Mouse (Mus musculus) bone marrow, adult 2 months (tissue): ENCODE data around the gene Pwwp2a. TPM values are rescaled to one million over a fixed set of nuclear protein-coding genes. Genes with fewer than 3 reads are reported as not detected.

ENCODE experiments used
- H3K27ac ChIP-seq: fragments of 200-500 bp; 2 replicates; pipeline ENCODE4 v1.5.1; 2012; ENCODE audit warnings: low read depth, mild to moderate bottlenecking, control low read depth, inconsistent platforms, low read length; ENCODE audit not compliant: control insufficient read depth, poor library complexity, insufficient read depth
- H3K4me1 ChIP-seq: fragments of 200-500 bp; 2 replicates; pipeline ENCODE4 v1.6.1; 2011; ENCODE audit warnings: low read length; ENCODE audit not compliant: control insufficient read depth, insufficient read depth
- H3K4me3 ChIP-seq: fragments of 200-500 bp; replicated peaks from 2 replicates; pipeline ENCODE3; 2011; ENCODE audit warnings: mild to moderate bottlenecking, low read depth, low read length, control low read depth; ENCODE audit not compliant: control insufficient read depth
- CTCF ChIP-seq: fragments of 200-500 bp; IDR thresholded peaks from 2 replicates; pipeline ENCODE4 v1.5.1; 2011; ENCODE audit warnings: low read length, control low read depth; ENCODE audit not compliant: control insufficient read depth, insufficient read depth
- POLR2A ChIP-seq: fragments of 200-500 bp; IDR thresholded peaks from 2 replicates; pipeline ENCODE4 v1.6.1; 2011; ENCODE audit warnings: low read depth, mild to moderate bottlenecking, control low read depth, low read length, borderline replicate concordance; ENCODE audit not compliant: control insufficient read depth
- WGBS: fragments of 180-500 bp; shearing (Covaris S2); methylation state at CpG from one replicate; pipeline ENCODE4 v1.1.7; 2018; 5-methylcytosine and 5-hydroxymethylcytosine counted together
- polyA plus RNA-seq: library from polyadenylated mRNA; stranded (reverse); fragments of >200 nt; gene quantifications from 2 replicates; pipeline ENCODE4 v1.2.4, GENCODE M21; 2011; ENCODE audit warnings: low replicate concordance; ENCODE audit not compliant: missing spikeins, insufficient read depth, insufficient read length

Pwwp2a gene
- 20.0 and 24.9 TPM in 2 replicates for polyA plus RNA-seq

- no peaks in the 10 kb centered on the region; the same call in 1 of the 2 replicates for H3K4me1 ChIP-seq
- peak within 1 kb of the TSS; percentile 99 for H3K4me3 ChIP-seq
- peak within 1 kb of the TSS; percentile 91 for H3K27ac ChIP-seq
- WGBS = 3% methylated on average over 80 of the region's 87 CpGs
- TF ChIP-seq CTCF (no peak), POLR2A (peak; percentile 73; the same call in 1 of the 2 replicates)
These were observed at the start of gene Pwwp2a for GRCm38 (mm10) chr11:43681472-43682414. Gene Pwwp2a, plus strand, starts transcription at chr11:43681998.

- no peak overlapping the region for H3K4me3 ChIP-seq
- no peak overlapping the region for H3K27ac ChIP-seq
- H3K4me1 ChIP-seq = no peaks in the 10 kb centered on the region; the same call in 1 of the 2 replicates
- WGBS = 2% methylated on average over 4 of the region's 4 CpGs
- no peak for TF ChIP-seq POLR2A
- TF ChIP-seq CTCF = no peak
These were observed 49.2 kb upstream of the Pwwp2a start for GRCm38 (mm10) chr11:43632566-43632965.

GRCm38 (mm10) chr11:43633165-43633564, 48.6 kb upstream of the Pwwp2a start:
- TF ChIP-seq CTCF (no peak), POLR2A (no peak)
- Histone ChIP-seq H3K4me3 (no peak overlapping the region), H3K27ac (no peak overlapping the region), H3K4me1 (no peaks in the 10 kb centered on the region; the same call in 1 of the 2 replicates)
- 45% methylated on average over 6 of the region's 6 CpGs for WGBS

- Histone ChIP-seq H3K27ac (no peak overlapping the region), H3K4me1 (no peaks in the 10 kb centered on the region; the same call in 1 of the 2 replicates), H3K4me3 (no peak overlapping the region)
- 22% methylated on average over 19 of the region's 19 CpGs for WGBS
- TF ChIP-seq CTCF (no peak), POLR2A (no peak)
These were observed 48.0 kb upstream of the Pwwp2a start for GRCm38 (mm10) chr11:43633658-43634401.

GRCm38 (mm10) chr11:43636761-43637160, 45.0 kb upstream of the Pwwp2a start:
- no peaks in the 10 kb centered on the region; the same call in 1 of the 2 replicates for H3K4me1 ChIP-seq
- TF ChIP-seq POLR2A (no peak), CTCF (no peak)
- H3K4me3 ChIP-seq = no peak overlapping the region
- 55% methylated on average over 4 of the region's 4 CpGs for WGBS
- H3K27ac ChIP-seq = no peak overlapping the region

GRCm38 (mm10) chr11:43638486-43638885, 43.3 kb upstream of the Pwwp2a start:
- 84% methylated on average over 3 of the region's 3 CpGs for WGBS
- TF ChIP-seq POLR2A = no peak
- no peak overlapping the region for H3K27ac ChIP-seq
- no peak overlapping the region for H3K4me3 ChIP-seq
- H3K4me1 ChIP-seq = no peaks in the 10 kb centered on the region; the same call in 1 of the 2 replicates

- WGBS = 2% methylated on average over 2 of the region's 2 CpGs
- no peak for TF ChIP-seq POLR2A
- no peak for TF ChIP-seq CTCF
- H3K4me3 ChIP-seq = no peak overlapping the region
- H3K4me1 ChIP-seq = no peaks in the 10 kb centered on the region
- H3K27ac ChIP-seq = no peak overlapping the region
These were observed 38.6 kb upstream of the Pwwp2a start for GRCm38 (mm10) chr11:43643180-43643591.

- no peak overlapping the region for H3K27ac ChIP-seq
- H3K4me3 ChIP-seq = no peak overlapping the region
- 83% methylated on average over 3 of the region's 3 CpGs for WGBS
- H3K4me1 ChIP-seq = no peaks in the 10 kb centered on the region
- TF ChIP-seq POLR2A (no peak), CTCF (0 out of 2 replicates have a peak, but pooled peaks have one; percentile 11)
These were observed 36.5 kb upstream of the Pwwp2a start for GRCm38 (mm10) chr11:43645286-43645685.
